Mouse (Mus musculus): ENCODE measurements around the gene Por.

The Por gene

GRCm38 (mm10) chr5:135726641-135727346 lies 57.0 kb downstream of the Por start:
- DNase-seq (ENCODE audit: low spot score in 2 of 2), result no peak

GRCm38 (mm10) chr5:135727871-135728270 lies 58.0 kb downstream of the Por start:
- no peak for DNase-seq (ENCODE audit: low spot score in 2 of 2)

GRCm38 (mm10) chr5:135728361-135728760 lies 58.5 kb downstream of the Por start:
- no peak for DNase-seq (ENCODE audit: low spot score in 2 of 2)

GRCm38 (mm10) chr5:135729351-135729750 lies 59.5 kb downstream of the Por start:
- DNase-seq (ENCODE audit: low spot score in 2 of 2), result no peak

- DNase-seq (ENCODE audit: low spot score in 2 of 2), result no peak
Observed at GRCm38 (mm10) chr5:135730278-135730677, 60.4 kb downstream of the Por start.

GRCm38 (mm10) chr5:135730916-135731315 lies 61.1 kb downstream of the Por start:
- no peak for DNase-seq (ENCODE audit: low spot score in 2 of 2)

- DNase-seq (ENCODE audit: low spot score in 2 of 2), result no peak
Observed at GRCm38 (mm10) chr5:135731322-135731721, 61.5 kb downstream of the Por start.

- no peak for DNase-seq (ENCODE audit: low spot score in 2 of 2)
Observed at GRCm38 (mm10) chr5:135733071-135733470, 63.2 kb downstream of the Por start.

- DNase-seq (ENCODE audit: low spot score in 2 of 2), result no peak
Observed at GRCm38 (mm10) chr5:135734057-135734680, 64.3 kb downstream of the Por start.

GRCm38 (mm10) chr5:135735741-135736140 lies 65.9 kb downstream of the Por start:
- DNase-seq (ENCODE audit: low spot score in 2 of 2), result no peak

- no peak for DNase-seq (ENCODE audit: low spot score in 2 of 2)
Observed at GRCm38 (mm10) chr5:135736544-135736943, 66.7 kb downstream of the Por start.

- DNase-seq (ENCODE audit: low spot score in 2 of 2), result peak in 1 of 2 experiments; percentile 39
Observed at GRCm38 (mm10) chr5:135737154-135737553, 67.3 kb downstream of the Por start.

GRCm38 (mm10) chr5:135738266-135738665 lies 68.4 kb downstream of the Por start:
- DNase-seq (ENCODE audit: low spot score in 2 of 2), result no peak

- peak in 1 of 2 experiments; percentile 40 for DNase-seq (ENCODE audit: low spot score in 2 of 2)
Observed at GRCm38 (mm10) chr5:135742156-135742555, 72.3 kb downstream of the Por start.

GRCm38 (mm10) chr5:135742941-135743740 lies 73.3 kb downstream of the Por start:
- peak in 1 of 2 experiments; percentile 24 for DNase-seq (ENCODE audit: low spot score in 2 of 2)

- peak; percentile 82 to 93 for DNase-seq (ENCODE audit: low spot score in 2 of 2)
Observed at GRCm38 (mm10) chr5:135743741-135744609, 74.1 kb downstream of the Por start, which contains the start of gene Tmem120a. Gene Tmem120a (minus strand): TSS chr5:135744448.

- DNase-seq (ENCODE audit: low spot score in 2 of 2), result no peak
Observed at GRCm38 (mm10) chr5:135744742-135745141, 74.9 kb downstream of the Por start.

- no peak for DNase-seq (ENCODE audit: low spot score in 2 of 2)
Observed at GRCm38 (mm10) chr5:135751041-135751440, 81.2 kb downstream of the Por start.

- no peak for DNase-seq (ENCODE audit: low spot score in 2 of 2)
Observed at GRCm38 (mm10) chr5:135751595-135751994, 81.8 kb downstream of the Por start.

- no peak for DNase-seq (ENCODE audit: low spot score in 2 of 2)
Observed at GRCm38 (mm10) chr5:135761881-135762280, 92.0 kb downstream of the Por start.

GRCm38 (mm10) chr5:135763526-135763925 lies 93.7 kb downstream of the Por start:
- DNase-seq (ENCODE audit: low spot score in 2 of 2), result peak; percentile 58 to 73

Data from spleen, postnatal 10 days (tissue).